Mouse (Mus musculus) v-Abl transformed pro-B cells (cell line): ENCODE measurements around the gene Usf2.
"Not testable (repeated sequence)": the region's sequence is repeated elsewhere in the genome, so short reads cannot be mapped to it uniquely, and the experiment has no call there.

Source experiments
- in situ Hi-C, 2 experiments: fragments of 400-800 bp; cut with MboI; formaldehyde crosslinking; loops; one replicate each; pipeline ENCODE4 v1.15.1; 2025; ENCODE audit not compliant: unreplicated experiment in 2 of 2

The Usf2 gene

DNA sequence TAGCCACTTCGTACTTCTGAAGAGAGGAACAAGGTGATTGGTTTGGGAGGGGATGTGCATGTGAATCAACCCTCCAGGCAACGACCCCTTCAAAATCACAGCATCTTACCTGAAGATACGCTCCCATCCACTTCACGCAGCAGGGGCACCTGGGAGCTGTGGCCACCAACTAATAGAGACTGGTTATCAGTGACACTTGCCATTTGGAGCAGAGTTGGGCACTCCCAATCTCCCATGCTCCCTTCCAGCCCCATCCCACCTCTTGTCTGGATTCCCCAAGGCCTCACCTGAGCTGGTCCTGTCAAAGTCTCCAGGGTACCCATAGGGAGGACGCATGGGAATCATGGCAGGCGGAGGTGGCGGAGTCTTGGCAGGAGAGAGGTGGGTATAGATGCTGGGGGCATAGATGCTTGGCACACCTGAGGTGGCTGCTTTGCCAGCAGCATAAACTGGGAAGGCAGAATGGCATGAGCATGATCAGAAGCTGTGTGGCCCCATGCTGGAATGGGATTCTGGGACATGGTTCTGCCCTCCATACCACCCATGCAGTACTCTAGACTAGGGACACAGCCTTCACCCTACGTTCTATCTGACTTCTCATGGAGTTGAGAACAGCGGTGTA lies 2.4 kb upstream of the Usf2 start:
- in situ Hi-C loops: no loop called here

DNA sequence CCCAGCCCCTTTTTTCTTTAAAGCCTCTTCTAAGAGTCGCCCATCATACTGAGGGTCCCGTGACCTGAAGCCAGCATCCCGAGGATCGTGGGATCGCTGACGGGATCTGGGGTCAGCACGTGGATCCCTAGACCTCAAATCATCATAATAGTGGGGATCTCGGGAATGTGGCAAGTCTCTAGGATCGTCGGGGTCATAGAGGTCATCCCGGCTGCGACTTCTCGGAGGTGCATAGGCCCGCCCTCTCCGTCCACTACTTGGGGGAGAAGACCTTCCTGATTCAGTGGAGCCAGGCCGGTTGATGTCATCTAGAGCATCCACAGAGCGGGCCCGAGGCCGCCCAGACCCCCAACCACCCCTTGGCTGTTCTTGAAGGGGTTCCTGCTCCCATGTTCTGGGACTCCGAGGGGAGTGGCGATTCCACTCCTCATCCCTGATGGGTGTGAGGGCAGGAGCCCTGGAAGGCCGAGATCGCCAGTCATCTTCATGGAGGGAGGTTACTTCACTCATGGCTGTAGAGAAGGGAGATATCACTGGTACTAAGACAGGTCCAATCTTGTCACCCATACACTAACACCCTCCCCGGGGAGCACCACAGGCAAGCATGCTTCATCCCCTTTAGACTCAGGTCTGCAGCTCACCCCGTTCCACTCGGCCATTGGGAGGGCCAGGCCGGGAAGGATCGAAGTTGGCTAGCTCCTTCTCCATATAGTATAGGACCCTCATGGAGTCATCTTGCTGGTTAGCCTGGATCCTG lies 1.7 kb upstream of the Usf2 start:
- in situ Hi-C loops: no loop called here

DNA sequence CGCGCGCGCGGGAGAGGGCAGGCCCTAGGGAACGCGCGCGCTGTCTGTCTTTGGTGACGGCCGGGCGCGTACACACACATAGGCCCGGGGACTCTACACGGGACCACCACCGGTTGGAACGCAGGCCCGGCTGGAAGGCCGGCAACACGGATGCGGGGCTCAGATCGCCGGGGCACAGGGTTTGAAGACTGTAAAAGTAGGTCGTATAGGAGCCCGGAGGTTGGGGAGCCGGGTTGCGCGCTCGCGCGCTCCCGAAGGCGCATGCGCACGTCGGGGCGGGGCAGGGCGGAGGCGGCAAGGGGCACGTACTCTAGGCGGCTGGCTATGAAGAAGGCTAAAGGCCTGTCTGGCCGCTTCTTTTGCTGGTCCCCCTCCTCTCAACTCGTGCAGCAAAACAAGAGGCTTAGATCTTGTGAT lies 772 bp upstream of the Usf2 start:
- in situ Hi-C loops: no loop called here

DNA sequence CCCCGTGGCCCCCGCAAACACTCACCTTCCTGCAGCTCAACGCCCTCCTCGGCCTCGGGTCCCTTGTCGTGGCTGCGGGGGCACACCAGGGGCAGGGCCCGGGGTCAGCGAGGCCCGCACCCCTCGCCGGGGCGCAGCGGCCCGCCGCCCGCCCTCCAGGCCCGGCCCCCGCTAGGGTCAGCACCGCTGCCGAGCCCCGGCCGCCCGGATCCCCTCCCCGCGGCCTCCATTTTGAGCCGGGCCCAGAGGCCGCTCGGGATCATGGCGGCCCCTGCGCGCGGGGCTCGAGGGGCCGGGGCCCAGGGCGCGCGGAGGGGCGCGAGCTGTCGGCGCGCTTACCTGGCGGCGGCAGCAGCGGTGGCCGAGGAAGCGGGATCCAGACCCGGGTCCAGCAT lies 249 bp downstream of the Usf2 start:
- in situ Hi-C loops: no loop called here

DNA sequence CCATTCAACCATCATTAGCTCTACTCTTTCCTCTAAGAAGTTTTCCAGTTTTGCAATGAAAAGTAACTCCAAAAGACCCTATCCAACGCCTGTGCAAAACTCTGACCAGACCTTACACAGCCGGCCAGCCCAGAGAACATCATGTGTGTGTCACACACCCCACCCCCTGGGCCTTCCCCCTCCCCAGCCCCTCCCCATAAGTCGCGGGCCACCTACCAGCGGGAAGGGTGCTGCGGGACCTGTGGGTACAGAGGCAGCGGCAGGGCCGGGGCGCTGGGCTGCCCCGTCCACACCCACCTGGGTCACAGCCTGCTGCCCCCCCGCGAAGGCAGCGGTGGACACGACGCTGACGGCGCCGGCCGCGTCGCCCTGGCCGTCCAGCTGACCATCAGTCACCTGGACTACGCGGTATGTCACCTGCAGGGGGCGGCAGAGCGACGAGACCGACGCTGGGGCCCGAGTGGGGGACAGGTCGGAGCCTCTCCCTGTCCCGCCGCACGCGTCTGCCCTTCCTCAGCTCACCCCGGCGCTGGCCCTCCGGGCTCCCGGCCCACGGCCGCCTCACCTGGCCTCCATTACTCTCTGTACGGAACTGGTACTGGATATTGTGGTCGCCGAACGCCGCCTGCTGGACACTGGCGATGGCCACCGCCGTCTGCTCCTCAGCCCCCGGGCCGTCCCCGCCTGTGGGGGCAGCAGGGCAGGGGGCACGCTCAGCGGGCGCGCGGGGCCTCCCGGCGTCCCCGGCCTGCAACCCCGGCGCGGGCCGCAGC lies 833 bp downstream of the Usf2 start:
- in situ Hi-C loops: no loop called here

DNA sequence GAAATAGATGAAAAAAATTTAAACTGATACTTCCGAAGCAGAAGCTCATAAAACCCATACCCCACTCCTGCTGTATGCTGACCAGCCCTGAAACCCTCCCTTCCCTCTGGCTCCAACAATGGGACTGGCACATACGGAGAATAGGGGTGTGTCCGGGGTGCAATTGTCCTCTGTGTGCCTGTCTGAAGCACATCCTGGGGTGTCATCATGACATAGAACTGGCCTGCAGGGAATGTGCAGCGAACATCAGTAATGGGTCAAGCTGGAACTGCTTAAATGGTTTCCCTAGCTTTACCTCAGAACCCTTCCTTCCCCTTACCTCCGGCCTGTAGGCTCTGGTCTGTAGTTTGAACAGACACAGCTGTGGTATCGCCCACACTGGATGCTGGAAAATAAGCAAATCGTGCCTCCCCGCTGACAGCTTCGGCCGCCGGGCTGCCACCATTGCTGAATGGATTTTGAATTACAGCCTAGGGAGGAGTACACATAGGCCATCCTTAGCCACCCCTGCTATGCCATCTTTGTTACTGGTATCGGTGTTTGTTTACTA lies 1.6 kb downstream of the Usf2 start:
- in situ Hi-C loops: no loop called here

DNA sequence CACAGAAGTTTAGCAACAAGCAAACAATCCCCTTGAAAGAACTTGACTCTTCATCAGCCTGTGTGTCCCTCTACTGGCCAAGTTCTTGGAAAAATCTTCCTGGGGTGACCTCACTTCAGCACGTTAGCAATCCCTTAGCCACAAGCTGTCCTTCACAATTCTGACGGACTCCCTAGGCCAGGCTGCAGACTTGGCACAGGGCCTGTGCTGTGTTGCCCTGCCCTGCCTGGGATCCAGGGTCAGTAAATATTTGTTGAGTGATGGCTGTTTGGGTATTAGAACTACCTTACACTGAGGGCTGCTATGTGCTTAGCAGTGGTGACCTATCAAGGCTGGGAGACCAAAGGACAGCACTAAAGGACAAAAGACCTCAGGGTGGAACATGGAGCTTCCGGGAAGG lies 2.6 kb downstream of the Usf2 start:
- in situ Hi-C loops: no loop called here

DNA sequence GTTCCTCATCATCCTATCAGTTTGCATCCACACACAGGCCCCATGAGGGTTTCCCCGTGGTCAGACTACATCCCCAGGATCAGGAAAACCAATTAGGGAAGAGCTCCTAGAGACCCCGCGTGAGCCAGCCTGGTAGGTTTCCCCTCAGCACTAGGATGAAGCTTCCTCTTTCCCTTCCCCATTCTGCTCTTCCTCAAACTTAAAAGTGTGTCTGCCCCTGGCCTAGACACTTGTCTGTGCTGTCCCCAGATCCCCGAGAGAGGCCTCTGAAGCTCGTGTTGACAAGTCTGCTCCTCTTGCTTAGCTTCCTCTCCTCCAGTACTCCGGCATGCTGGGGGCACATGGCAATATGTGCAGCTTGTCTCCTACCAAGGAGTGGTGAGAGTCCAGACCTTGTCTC lies 3.1 kb downstream of the Usf2 start:
- in situ Hi-C loops: no loop called here

DNA sequence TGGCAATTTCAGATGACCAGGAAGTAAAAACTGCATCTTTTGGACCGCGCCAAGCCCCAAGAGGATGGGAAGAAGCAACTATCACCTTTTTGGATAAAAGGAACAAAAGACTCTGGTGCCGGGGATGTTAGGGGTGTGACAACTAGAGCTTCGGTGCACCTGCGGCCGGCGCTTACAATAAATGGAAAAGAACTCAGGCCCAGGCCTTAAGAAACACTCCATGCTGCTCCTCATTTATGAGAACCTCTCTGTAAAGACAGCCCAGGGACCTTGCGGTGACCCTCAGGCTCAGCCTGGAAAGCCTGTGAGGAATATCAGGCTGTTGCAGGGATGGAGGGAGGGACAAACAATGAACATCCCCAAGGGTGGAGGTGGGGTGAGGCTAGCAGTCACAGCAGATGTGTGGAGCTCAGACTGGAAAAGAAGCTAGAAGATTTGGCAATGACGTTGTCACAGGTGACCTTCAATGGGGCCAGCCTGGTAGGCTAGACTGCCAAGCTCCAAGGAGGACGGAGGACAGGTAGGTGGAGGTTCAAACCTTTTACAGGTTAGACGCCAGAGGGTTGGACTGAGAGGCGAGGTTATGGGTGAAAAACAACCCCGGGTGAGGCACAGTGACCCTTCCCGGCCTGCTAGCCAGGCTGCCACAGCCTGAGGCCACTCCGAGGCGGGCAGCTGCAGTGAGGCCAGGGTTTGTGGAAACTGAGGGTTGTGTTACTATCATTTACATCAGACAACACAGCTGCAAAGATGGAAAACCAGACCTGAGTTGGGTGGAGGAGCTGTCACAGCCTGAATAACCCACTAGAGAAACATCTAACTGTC lies 4.0 kb downstream of the Usf2 start:
- in situ Hi-C loops: no loop called here

DNA sequence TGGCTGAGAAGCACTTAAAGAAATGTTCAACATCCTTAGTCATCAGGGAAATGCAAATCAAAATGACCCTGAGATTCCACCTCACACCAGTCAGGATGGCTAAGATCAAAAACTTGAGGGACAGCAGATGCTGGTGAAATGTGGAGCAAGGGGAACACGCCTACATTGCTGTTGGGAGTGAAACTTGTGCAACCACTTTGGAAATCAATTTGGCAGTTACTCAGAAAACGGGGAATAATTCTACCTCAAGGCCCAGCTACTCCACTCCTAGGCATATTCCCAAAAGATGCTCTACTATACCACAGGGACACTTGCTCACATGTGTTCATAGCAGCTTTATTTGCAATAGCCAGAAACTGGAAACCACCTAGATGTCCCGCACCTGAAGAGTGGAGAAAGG lies 6.7 kb downstream of the Usf2 start:
- in situ Hi-C loops: not testable (repeated sequence)

DNA sequence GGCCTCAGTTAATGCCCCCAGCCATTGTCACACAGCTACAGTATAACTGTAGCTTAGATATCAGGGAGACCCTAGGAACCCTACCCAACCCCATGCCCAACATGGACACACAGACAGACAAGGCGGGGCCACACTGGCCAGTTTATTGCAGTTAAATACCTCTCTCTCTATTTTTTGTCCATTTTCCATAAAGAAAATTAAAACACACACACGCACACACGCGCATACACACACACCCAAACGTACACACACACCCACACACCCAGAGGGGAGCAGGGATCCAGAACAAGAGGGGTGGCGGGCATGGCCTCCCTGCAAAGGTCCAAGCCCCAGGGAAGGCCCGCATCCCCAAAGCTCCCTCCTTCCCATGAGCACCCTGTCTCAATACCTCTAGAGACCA lies 10.7 kb downstream of the Usf2 start:
- in situ Hi-C loops: no loop called here

DNA sequence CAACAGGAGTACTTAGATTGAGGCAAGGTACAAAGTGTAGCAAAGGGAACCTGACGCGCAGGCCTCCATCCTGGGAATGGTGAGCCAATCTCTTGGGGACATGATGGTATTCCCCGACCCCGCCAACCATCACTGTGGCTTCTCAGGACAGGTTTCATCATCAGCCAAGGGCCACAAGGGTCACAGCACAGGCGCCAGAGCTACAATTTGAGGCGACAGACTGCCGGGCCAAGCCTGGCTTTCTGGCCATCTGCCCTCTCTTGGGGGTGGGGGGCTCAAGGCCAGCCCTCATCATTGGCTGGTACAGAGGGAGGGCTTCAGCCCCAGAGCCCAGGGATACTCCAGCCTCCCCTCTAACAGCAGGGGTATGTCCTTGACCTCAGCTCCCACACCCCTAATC lies 11.1 kb downstream of the Usf2 start:
- in situ Hi-C loops: not testable (repeated sequence)

DNA sequence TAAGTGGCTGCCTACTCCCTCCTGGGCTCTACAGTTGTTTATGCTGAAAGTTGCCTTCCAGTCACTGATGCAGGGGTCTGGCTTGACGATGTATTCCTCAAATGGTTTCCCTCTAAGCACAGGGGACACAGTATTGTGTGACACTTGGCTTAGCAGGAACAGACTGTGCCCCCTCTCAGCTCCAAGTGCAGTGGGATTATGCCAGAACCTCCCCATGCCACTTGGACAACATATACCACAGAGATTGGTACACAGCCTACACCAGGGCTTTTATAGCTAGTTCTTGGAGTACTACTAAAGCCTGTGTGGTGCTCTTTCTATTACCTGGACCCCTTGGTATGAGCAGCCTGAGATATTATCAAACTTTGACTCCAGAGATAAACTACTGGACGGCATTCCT lies 11.9 kb downstream of the Usf2 start:
- in situ Hi-C loops: not testable (repeated sequence)

DNA sequence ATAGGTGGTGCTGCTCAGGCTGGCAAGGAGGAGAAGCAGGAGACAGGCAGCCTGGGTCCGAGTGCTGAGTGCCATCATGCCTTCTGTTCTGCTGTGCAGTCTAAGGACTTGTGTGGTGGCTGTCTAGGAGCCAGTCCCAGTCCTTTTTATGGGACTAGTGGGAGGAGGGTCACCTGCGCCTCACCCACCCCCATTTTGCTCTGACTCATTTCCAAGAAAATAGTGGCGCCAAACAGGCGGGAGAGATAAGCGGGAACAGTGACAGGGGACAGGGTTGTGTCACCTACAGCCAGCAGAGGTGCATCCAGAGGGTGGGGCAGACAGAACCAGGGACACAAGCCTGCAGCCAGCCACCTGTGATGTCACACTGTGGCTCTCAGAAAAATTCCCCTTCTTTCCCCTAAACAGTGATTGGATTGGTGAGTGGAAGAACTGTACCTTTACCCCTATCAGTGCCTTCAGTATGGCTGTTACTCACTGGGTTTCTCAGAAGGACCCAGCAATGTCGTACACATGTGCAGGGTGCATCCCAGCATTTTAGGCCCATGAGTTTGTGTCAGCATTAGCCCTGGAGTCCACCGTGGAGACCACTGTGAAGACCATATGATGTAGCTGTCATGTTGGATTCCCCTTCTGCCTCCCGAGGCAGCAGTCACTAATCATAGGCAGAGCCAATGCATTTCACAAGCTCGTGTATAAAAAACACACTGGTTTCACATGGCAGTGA lies 12.5 kb downstream of the Usf2 start, which contains the start of gene Hamp:
TSS of gene Hamp (minus strand) at position 124 of the 727 bp plus-strand sequence.
- in situ Hi-C loops: no loop called here

DNA sequence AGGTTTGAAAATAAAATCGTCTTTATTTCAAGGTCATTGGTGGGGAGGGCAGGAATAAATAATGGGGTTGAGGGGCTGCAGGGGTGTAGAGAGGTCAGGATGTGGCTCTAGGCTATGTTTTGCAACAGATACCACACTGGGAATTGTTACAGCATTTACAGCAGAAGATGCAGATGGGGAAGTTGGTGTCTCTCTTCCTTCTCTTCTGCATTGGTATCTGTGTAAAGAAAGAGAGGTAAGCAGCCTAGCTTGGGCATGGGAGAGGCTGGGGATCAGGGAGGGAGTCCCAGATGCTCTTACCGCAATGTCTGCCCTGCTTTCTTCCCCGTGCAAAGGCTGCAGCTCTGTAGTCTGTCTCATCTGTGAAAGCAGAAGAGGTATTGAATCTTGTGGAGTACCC lies 14.2 kb downstream of the Usf2 start:
- in situ Hi-C loops: not testable (repeated sequence)

DNA sequence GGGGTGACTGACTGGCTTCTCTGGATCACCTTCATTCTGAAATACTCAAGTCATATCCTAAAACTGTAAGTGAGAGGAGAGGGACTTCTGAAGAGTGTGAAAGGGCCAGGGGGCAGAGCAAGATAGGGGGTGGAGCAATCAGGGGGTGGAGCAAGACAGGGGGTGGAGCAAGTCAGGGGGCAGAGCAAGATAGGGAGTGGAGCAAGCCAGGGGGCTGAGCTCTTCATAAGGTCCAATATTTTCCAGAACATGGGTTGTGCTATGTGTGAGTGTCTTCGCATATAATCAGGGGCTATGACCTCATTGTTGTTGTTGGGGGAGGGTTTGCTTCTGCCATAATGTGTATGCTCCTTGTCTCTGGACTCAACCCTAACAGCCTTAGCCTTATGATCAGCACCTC lies 16.5 kb downstream of the Usf2 start:
- in situ Hi-C loops: not testable (repeated sequence)

DNA sequence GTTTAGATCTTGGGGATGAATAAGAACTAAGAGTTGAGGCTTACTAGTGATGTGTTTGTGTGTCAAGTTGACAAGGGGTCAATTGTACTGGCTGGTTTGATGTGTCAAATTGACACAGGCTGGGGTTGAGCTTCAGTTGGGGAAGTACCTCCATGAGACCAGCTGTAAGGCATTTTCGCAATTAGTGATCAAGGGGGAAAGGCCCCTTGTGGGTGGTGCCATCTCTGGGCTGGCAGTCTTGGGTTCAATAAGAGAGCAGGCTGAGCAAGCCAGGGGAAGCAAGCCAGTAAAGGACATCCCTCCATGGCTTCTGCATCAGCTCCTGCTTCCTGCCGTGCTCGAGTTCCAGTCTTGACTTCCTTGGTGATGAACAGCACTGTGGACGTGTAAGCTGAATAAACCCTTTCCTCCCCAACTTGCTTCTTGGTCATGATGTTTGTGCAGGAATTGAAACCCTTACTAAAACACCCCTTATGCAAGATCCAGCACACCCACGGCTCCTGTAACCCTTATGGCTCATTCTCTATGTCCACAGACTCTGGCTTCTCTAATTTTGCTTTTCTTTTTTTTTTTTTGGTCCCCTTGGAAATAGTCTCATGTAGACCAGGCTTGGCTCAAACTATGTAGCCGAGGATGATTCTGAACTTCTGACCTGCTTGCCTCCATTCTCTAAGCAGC lies 21.0 kb downstream of the Usf2 start:
- in situ Hi-C loops: not testable (repeated sequence)

DNA sequence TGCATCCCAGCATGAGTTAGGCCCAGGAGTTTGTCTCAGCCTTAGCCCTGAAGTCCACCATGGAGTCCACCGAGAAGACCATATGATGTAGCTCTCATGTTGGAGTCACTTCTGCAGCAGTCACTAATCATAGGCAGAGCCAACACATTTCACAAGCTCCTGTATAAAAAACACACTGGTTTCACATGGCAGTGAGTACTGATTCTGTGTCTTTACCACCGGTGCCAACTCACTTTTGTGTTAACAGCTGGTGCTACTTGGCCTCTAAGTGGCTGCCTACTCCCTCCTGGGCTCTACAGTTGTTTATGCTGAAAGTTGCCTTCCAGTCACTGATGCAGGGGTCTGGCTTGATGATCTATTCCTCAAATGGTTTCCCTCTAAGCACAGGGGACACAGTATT lies 32.0 kb downstream of the Usf2 start, which contains the start of gene Hamp2:
TSS of gene Hamp2 (minus strand) at position 101 of the 400 bp plus-strand sequence.
- in situ Hi-C loops: not testable (repeated sequence)

DNA sequence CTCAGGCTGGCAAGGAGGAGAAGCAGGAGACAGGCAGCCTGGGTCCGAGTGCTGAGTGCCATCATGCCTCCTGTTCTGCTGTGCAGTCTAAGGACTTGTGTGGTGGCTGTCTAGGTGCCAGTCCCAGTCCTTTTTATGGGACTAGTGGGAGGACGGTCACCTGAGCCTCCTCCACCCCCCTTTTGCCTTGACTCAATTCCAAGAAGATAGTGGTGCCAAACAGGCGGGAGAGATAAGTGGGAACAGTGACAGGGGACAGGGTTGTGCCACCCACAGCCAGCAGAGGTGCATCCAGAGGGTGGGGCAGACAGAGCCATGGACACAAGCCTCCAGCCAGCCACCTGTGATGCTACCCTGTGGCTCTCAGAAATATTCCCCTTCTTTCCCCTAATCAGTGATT lies 32.5 kb downstream of the Usf2 start:
- in situ Hi-C loops: no loop called here
